9 mouse cellular contexts compared by ENCODE assay signal in the genomic region with DNA sequence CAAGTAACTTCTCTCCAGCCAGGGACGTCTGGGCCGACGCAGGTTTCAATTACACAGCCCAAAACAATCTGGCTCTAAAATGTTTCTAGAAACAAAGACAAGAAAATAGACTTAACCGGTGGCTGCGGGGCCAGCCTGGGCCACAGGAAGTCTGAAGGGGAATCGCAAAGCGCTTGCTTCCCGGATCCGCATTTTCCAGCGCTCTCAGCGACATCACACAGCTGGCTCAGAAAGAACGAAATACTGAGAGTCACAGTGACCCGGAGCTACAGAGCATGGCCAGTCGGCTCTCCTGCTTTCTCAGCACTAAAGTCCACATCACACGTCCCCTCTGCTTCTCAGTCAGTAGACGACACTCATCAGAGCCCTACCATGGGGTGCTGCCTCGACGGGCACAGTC. TPM values are rescaled to one million over a fixed set of nuclear protein-coding genes. Genes with fewer than 3 reads are reported as not detected.
A peak's percentile ranks its signal among the peaks of the same experiment; 100 is the strongest.
DNase-seq lines count a peak whose midpoint lies in the region; ATAC-seq lines count a peak whose summit lies in the region.
"Had no signal": no experiment of that assay in that cellular context is flagged by ENCODE, and none has a peak within 500 bp of the region (broad histone marks: within the 10 kb centered on the region; RNA-seq: fewer than 3 reads in every experiment).

No protein-coding gene starts in this region.

- ATAC-seq in liver, embryonic 13.5 days (ENCODE audit: low read depth): no peak
- ATAC-seq in heart, embryonic 12.5 days (ENCODE audit: insufficient number of reproducible peaks, low FRiP score): no peak
- no peak for ATAC-seq in intestine, embryonic 16.5 days
- no peak for ATAC-seq in limb, embryonic 13.5 days (ENCODE audit: low FRiP score, low read depth)

- no peak overlapping the region for H3K9ac ChIP-seq in liver, embryonic 13.5 days
- H3K9ac ChIP-seq in heart, embryonic 12.5 days: no peak overlapping the region; the same call in 1 of the 2 replicates
- no peak overlapping the region for H3K9ac ChIP-seq in intestine, embryonic 16.5 days (ENCODE audit: low read depth, low read length)
- no peak overlapping the region for H3K9ac ChIP-seq in limb, embryonic 13.5 days

- peak overlapping the region; percentile 9; the same call in 1 of the 2 replicates for H3K27ac ChIP-seq in liver, embryonic 13.5 days
- H3K27ac ChIP-seq in heart, embryonic 12.5 days (ENCODE audit: poor library complexity, severe bottlenecking): peak overlapping the region; percentile 78
- H3K27ac ChIP-seq in intestine, embryonic 16.5 days (ENCODE audit: low read length): peak overlapping the region; percentile 55
- H3K27ac ChIP-seq in limb, embryonic 13.5 days: peak overlapping the region; percentile 48; the same call in 1 of the 2 replicates

- no peak overlapping the region for H3K4me3 ChIP-seq in liver, embryonic 13.5 days (replicated peaks)
- no peak overlapping the region for H3K4me3 ChIP-seq in heart, embryonic 12.5 days
- H3K4me3 ChIP-seq in intestine, embryonic 16.5 days (ENCODE audit: low read length): no peak overlapping the region
- H3K4me3 ChIP-seq in limb, embryonic 13.5 days: no peak overlapping the region

- WGBS in liver, embryonic 13.5 days (ENCODE audit: insufficient replicate concordance): 78% methylated on average over 18 of the region's 18 CpGs
- WGBS in heart, embryonic 12.5 days: 74% methylated on average over 18 of the region's 18 CpGs
- 77% methylated on average over 18 of the region's 18 CpGs for WGBS in intestine, embryonic 16.5 days
- WGBS in limb, embryonic 13.5 days: 80% methylated on average over 18 of the region's 18 CpGs

- H3K9me3 ChIP-seq in liver, embryonic 13.5 days (replicated peaks): no peaks in the 10 kb centered on the region
- H3K9me3 ChIP-seq in heart, embryonic 12.5 days (replicated peaks): no peaks in the 10 kb centered on the region
- H3K9me3 ChIP-seq in intestine, embryonic 16.5 days (ENCODE audit: control insufficient read depth, low read length): no peaks in the 10 kb centered on the region
- H3K9me3 ChIP-seq in limb, embryonic 13.5 days: 0 out of 2 replicates have a peak, but pooled peaks cover 3% of the 10 kb centered on the region
- H3K9me3 ChIP-seq: G1E had no signal

- H3K4me2 ChIP-seq in liver, embryonic 13.5 days: no peak overlapping the region
- no peak overlapping the region for H3K4me2 ChIP-seq in heart, embryonic 12.5 days
- H3K4me2 ChIP-seq in intestine, embryonic 16.5 days (ENCODE audit: low read depth, low read length): no peak overlapping the region
- no peak overlapping the region for H3K4me2 ChIP-seq in limb, embryonic 13.5 days (replicated peaks)

- peaks cover 3% of the 10 kb centered on the region; the same call in 1 of the 2 replicates for H3K36me3 ChIP-seq in liver, embryonic 13.5 days
- peaks cover 2% of the 10 kb centered on the region; the same call in 1 of the 2 replicates for H3K36me3 ChIP-seq in heart, embryonic 12.5 days
- H3K36me3 ChIP-seq in intestine, embryonic 16.5 days (ENCODE audit: control insufficient read depth, insufficient read depth, low read length): no peaks in the 10 kb centered on the region
- no peaks in the 10 kb centered on the region; the same call in 1 of the 2 replicates for H3K36me3 ChIP-seq in limb, embryonic 13.5 days

- DNase-seq in liver, embryonic 13.5 days: no peak
- DNase-seq in liver (no peak), MN1 (ENCODE audit: low spot score) (no peak)
- no peak for DNase-seq in thymus, postnatal 14 days
- no peak for DNase-seq in layer of hippocampus, adult 11-12 months (ENCODE audit: low spot score)

- peaks cover 54% of the 10 kb centered on the region for H3K4me1 ChIP-seq in liver, embryonic 13.5 days (replicated peaks)
- peaks cover 66% of the 10 kb centered on the region for H3K4me1 ChIP-seq in heart, embryonic 12.5 days (replicated peaks)
- peaks cover 45% of the 10 kb centered on the region for H3K4me1 ChIP-seq in intestine, embryonic 16.5 days (ENCODE audit: control insufficient read depth, insufficient read depth, low read length)
- H3K4me1 ChIP-seq in limb, embryonic 13.5 days: peaks cover 43% of the 10 kb centered on the region

- no peaks in the 10 kb centered on the region for H3K27me3 ChIP-seq in liver, embryonic 13.5 days
- no peaks in the 10 kb centered on the region for H3K27me3 ChIP-seq in heart, embryonic 12.5 days (replicated peaks)
- H3K27me3 ChIP-seq in intestine, embryonic 16.5 days (replicated peaks; ENCODE audit: control insufficient read depth, insufficient read depth, low read length): no peaks in the 10 kb centered on the region
- H3K27me3 ChIP-seq in limb, embryonic 13.5 days: no peaks in the 10 kb centered on the region

RNA-seq across cellular contexts. Expression of a gene that starts 17.7 kb away (rescaled TPM):
- 48.0 and 60.3 TPM in 2 replicates for polyA plus RNA-seq in liver, embryonic 13.5 days (2015; fragmentation: Nextera tagmentation; extraction: Ambion mirVana)
- 137 and 141 TPM in 2 replicates for polyA plus RNA-seq in heart, embryonic 12.5 days (2016; fragmentation: Nextera tagmentation; extraction: Ambion mirVana)
- polyA plus RNA-seq in intestine, embryonic 16.5 days (2015; fragmentation: Nextera tagmentation; extraction: Ambion mirVana): 175 and 183 TPM in 2 replicates
- polyA plus RNA-seq in limb, embryonic 13.5 days (2015; fragmentation: Nextera tagmentation; extraction: Ambion mirVana): 83.1 and 90.2 TPM in 2 replicates

RNA-seq across cellular contexts. Expression of a gene that starts 58.4 kb away (rescaled TPM):
- 10.1 and 11.6 TPM in 2 replicates for polyA plus RNA-seq in liver, embryonic 13.5 days (2015; fragmentation: Nextera tagmentation; extraction: Ambion mirVana)
- polyA plus RNA-seq in heart, embryonic 12.5 days (2016; fragmentation: Nextera tagmentation; extraction: Ambion mirVana): 0.51 and 0.72 TPM in 2 replicates
- 6.8 and 7.5 TPM in 2 replicates for polyA plus RNA-seq in intestine, embryonic 16.5 days (2015; fragmentation: Nextera tagmentation; extraction: Ambion mirVana)
- 2.5 TPM in 2 replicates for polyA plus RNA-seq in limb, embryonic 13.5 days (2015; fragmentation: Nextera tagmentation; extraction: Ambion mirVana)

Comparison
In these comparisons a context has a peak if more than half of its experiments do, and no peak if none do; other contexts are left out.
1. H3K27ac ChIP-seq: peak in every context shown above with its lines; median percentile 78 in heart, embryonic 12.5 days; 55 in intestine, embryonic 16.5 days; 48 in limb, embryonic 13.5 days; 9 in liver, embryonic 13.5 days.